Mouse (Mus musculus) liver, embryonic 16.5 days (tissue): ENCODE measurements around the gene Dnah2. TPM values are rescaled to one million over a fixed set of nuclear protein-coding genes. Genes with fewer than 3 reads are reported as not detected.

ENCODE experiments used
- ATAC-seq: fragments of 200-750 bp; cut with Nextera tagmentation; 2 replicates; pipeline ENCODE4 v1.8.0; 2017; ENCODE audit warnings: low read depth, mild to moderate bottlenecking, moderate number of reproducible peaks, moderate library complexity
- H3K27ac ChIP-seq: fragments of 300-500 bp; sonication (generic); 2 replicates; pipeline ENCODE4 v1.5.1; 2014; ENCODE audit warnings: mild to moderate bottlenecking, low read length
- H3K27me3 ChIP-seq: fragments of 300-500 bp; sonication (generic); 2 replicates; pipeline ENCODE4 v1.6.1; 2014; ENCODE audit warnings: low read depth, low read length, mixed read lengths; ENCODE audit not compliant: control insufficient read depth, insufficient read depth
- H3K36me3 ChIP-seq: fragments of 300-500 bp; sonication (generic); 2 replicates; pipeline ENCODE4 v1.6.1; 2014; ENCODE audit warnings: mild to moderate bottlenecking; ENCODE audit not compliant: control insufficient read depth, insufficient read depth
- H3K4me1 ChIP-seq: fragments of 300-500 bp; sonication (generic); 2 replicates; pipeline ENCODE4 v1.6.1; 2014; ENCODE audit warnings: low read depth, low read length, mixed read lengths; ENCODE audit not compliant: control insufficient read depth
- H3K4me2 ChIP-seq: fragments of 300-500 bp; sonication (generic); 2 replicates; pipeline ENCODE4 v1.6.1; 2014; ENCODE audit warnings: low read depth, low read length, mixed read lengths
- H3K4me3 ChIP-seq: fragments of 300-500 bp; sonication (generic); 2 replicates; pipeline ENCODE4 v1.5.1; 2014; ENCODE audit warnings: low read depth, mild to moderate bottlenecking, low read length
- H3K9ac ChIP-seq: fragments of 300-500 bp; sonication (generic); 2 replicates; pipeline ENCODE4 v1.6.1; 2014; ENCODE audit warnings: low read depth, low read length
- H3K9me3 ChIP-seq: fragments of 300-500 bp; sonication (generic); replicated peaks from 2 replicates; pipeline ENCODE4 v1.6.1; 2016; ENCODE audit warnings: low read length; ENCODE audit not compliant: control insufficient read depth
- WGBS: fragments of 180-500 bp; shearing (Covaris S2); extraction: QIAGEN DNeasy Blood & Tissue Kit; methylation state at CpG from one replicate; pipeline ENCODE4 v1.1.7; 2014; ENCODE audit not compliant: insufficient replicate concordance; 5-methylcytosine and 5-hydroxymethylcytosine counted together
- polyA plus RNA-seq: library from polyadenylated mRNA; unstranded; fragments of >200 nt; fragmentation: Nextera tagmentation; extraction: Ambion mirVana; gene quantifications from 2 replicates; pipeline ENCODE4 v1.2.1, GENCODE M21; 2015

Dnah2 gene
- polyA plus RNA-seq, 1 experiment from 2014 or later, result 0.09 TPM

DNA sequence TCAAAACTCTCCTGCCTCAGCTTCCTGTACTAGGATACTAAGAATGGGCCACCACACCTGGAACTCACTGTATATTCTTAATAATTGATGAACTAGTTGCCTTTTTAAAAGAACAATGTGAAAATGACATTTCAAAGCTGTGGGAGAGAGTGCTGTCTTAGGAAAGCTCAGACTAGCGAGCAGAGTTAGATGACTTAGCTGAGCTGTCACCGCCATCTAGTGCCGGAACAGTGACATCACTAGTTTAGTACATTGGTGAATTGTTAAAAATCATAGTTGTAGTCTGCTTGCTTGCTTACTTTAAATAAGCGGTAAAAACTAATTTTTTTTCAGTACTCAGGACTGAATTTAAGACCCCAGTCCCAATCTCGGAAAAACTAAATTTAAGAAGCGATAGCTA, 35.1 kb downstream of the Dnah2 start:
- Histone ChIP-seq H3K4me2 (no peak overlapping the region), H3K4me3 (no peak overlapping the region), H3K27me3 (no peaks in the 10 kb centered on the region), H3K36me3 (no peaks in the 10 kb centered on the region), H3K27ac (no peak overlapping the region), H3K9me3 (no peaks in the 10 kb centered on the region), H3K9ac (no peak overlapping the region), H3K4me1 (peaks cover 24% of the 10 kb centered on the region)
- ATAC-seq, result no peak
- WGBS, result 5% methylated on average over 6 of the region's 6 CpGs

DNA sequence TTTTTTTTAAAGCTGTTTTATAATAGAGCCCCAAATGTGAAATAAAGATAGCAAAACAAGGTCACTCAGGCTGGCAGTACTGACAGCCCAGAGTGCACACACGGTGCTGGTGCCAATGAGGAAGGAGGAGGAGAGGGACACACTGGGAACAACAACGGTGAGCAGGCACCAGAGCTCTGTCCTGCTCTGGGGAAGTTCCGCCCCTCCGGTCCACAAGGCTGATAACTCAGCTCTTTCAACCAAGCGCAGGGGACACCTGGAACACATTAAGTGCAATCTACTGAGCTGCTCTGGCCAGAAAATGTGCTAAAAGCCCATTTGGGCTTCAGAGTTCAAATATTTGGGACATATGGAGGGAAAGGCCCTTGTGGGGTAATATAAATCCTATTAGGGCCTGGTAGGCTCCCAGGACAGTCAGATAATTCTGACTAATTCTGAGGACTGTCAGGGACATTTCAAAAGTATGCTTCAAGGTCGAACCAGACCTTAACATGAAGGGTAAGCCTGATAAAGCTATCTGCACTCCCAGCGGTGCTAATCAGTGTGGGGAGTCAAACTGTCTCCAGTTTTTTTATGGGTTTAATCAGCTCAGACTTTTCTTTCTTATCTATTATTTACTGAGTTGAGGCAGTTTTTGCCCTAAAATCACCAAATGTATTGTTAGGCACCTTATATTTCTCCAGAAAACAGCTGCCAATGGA, 38.0 kb downstream of the Dnah2 start:
- H3K36me3 ChIP-seq, result no peaks in the 10 kb centered on the region
- no peak overlapping the region for H3K4me3 ChIP-seq
- whole genome bisulfite sequencing, result 10% methylated on average over 7 of the region's 7 CpGs
- H3K9ac ChIP-seq, result peak overlapping the region; percentile 14; the same call in 1 of the 2 replicates
- H3K4me2 ChIP-seq, result peak overlapping the region; percentile 43
- no peaks in the 10 kb centered on the region for H3K9me3 ChIP-seq
- H3K27me3 ChIP-seq, result no peaks in the 10 kb centered on the region
- H3K27ac ChIP-seq, result peak overlapping the region; percentile 73
- peak; percentile 81 for ATAC-seq
- peaks cover 24% of the 10 kb centered on the region for H3K4me1 ChIP-seq

DNA sequence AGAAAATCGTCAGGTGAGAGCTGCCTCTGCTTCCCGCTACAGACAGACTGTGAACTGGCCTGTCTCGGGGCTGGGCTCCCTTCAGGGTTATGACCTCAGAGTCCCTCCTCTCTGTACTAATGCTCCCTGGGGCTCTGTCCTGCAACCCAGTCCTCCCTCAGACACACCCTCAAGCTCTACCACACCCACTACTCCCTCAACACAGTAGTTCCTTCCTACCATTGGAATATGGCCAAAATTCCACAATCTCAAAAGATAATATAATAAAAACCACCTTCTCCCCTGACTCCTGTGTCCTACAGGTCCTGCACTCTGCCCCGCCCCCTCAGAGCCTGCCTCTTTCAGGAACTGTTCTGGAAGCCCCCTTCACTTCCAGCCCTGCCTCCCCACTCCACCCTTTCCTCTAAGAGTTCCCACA, 45.0 kb downstream of the Dnah2 start:
- 37% methylated on average over 4 of the region's 4 CpGs for WGBS
- Histone ChIP-seq H3K4me1 (peaks cover 8% of the 10 kb centered on the region), H3K9ac (no peak overlapping the region), H3K4me3 (no peak overlapping the region), H3K9me3 (no peaks in the 10 kb centered on the region), H3K27me3 (no peaks in the 10 kb centered on the region), H3K27ac (no peak overlapping the region), H3K4me2 (no peak overlapping the region), H3K36me3 (no peaks in the 10 kb centered on the region)
- no peak for ATAC-seq

DNA sequence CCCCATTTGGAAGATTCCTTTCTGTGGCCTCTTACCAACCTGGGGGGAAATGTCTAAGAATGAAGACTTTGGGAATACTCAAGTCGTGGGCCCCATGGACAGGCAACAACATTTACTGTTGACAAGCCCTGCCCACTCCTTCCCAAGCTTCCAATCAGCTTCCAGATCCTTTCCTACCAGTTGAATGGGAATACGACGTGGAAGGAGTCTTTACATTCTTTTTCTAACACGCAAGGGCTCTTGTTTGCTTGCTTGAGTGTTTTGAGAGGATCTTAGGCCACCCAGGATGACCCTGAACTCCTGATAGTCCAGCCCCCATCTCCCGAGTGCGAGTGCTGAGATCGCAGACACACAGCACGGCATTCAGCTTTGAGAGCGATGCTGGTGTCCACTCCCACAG, 47.4 kb downstream of the Dnah2 start:
- H3K4me2 ChIP-seq, result no peak overlapping the region
- H3K9me3 ChIP-seq, result no peaks in the 10 kb centered on the region
- no peak overlapping the region for H3K27ac ChIP-seq
- WGBS, result 60% methylated on average over 9 of the region's 9 CpGs
- H3K4me3 ChIP-seq, result no peak overlapping the region
- H3K4me1 ChIP-seq, result peaks cover 8% of the 10 kb centered on the region
- no peak for ATAC-seq
- H3K27me3 ChIP-seq, result no peaks in the 10 kb centered on the region
- no peaks in the 10 kb centered on the region for H3K36me3 ChIP-seq
- H3K9ac ChIP-seq, result no peak overlapping the region

DNA sequence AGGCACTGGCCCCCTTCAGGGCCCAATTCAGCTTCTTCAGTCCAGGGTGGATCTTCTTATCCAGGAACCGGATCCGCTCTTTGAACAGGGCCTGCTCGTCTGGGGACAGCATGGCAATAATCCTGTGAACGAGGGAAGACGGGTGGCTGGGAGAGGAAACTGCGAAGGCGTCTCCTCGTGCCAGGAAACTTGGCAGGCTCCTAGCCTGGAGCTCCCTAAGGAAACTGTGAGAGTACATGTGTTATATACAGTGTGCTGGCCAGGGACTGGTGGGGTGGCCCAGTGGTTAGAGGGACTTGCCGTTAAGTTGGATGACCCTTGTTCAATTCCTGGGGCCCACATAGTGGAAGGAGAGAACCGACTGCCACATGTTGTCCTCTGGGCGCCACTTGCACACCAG, 49.8 kb downstream of the Dnah2 start:
- H3K4me3 ChIP-seq, result no peak overlapping the region
- no peak overlapping the region for H3K4me2 ChIP-seq
- H3K27ac ChIP-seq, result no peak overlapping the region
- WGBS, result 81% methylated on average over 11 of the region's 11 CpGs
- no peaks in the 10 kb centered on the region for H3K27me3 ChIP-seq
- H3K36me3 ChIP-seq, result no peaks in the 10 kb centered on the region
- no peak overlapping the region for H3K9ac ChIP-seq
- no peak for ATAC-seq
- H3K9me3 ChIP-seq, result no peaks in the 10 kb centered on the region
- H3K4me1 ChIP-seq, result peaks cover 8% of the 10 kb centered on the region

DNA sequence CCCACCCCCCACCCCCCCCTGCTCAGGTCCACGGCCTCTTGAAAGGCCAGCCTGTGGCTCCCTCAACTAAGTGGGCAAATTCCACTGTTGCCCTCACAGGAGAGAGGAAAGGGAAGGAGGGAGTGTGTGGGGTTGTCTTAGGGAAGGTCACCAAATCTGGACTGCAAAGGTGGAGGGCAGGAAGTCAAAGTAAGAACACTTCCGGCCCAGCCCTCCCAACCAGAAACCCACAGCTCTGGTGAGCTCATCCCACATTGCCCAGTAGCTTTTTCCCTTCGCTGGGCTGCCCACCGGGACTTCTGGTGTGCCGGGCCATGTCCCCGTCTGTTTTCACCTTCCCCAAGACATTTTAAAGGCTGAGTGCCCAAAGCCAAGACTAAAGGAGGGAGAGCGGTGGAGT, 57.2 kb downstream of the Dnah2 start:
- no peak overlapping the region for H3K27ac ChIP-seq
- H3K36me3 ChIP-seq, result no peaks in the 10 kb centered on the region
- no peak overlapping the region for H3K4me3 ChIP-seq
- no peaks in the 10 kb centered on the region for H3K27me3 ChIP-seq
- H3K9me3 ChIP-seq, result no peaks in the 10 kb centered on the region; the same call in 1 of the 2 replicates
- no peak overlapping the region for H3K9ac ChIP-seq
- ATAC-seq, result no peak
- no peaks in the 10 kb centered on the region for H3K4me1 ChIP-seq
- H3K4me2 ChIP-seq, result no peak overlapping the region
- 39% methylated on average over 7 of the region's 7 CpGs for WGBS

DNA sequence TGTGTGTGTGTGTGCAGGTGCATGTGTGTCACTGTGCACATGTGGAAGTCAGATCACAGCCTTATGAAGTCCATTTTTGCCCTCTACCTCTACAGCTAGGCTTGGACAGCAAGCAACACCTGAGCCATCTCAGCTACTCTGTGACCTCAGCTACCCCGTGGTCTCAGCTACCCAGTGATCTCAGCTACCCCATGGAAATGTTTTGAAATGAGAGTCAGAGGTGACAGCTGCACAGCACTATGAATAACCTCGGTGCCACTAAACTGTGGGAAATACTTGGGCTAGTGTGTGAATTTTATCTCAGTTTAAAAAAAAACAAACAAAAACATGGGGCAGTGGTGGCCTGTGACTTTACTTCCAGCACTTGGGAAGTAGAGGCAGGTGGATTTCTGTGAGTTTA, 58.0 kb downstream of the Dnah2 start:
- no peaks in the 10 kb centered on the region for H3K36me3 ChIP-seq
- no peak overlapping the region for H3K27ac ChIP-seq
- ATAC-seq, result no peak
- H3K4me2 ChIP-seq, result no peak overlapping the region
- no peak overlapping the region for H3K4me3 ChIP-seq
- no peaks in the 10 kb centered on the region for H3K27me3 ChIP-seq
- H3K4me1 ChIP-seq, result no peaks in the 10 kb centered on the region
- WGBS, result 52% methylated on average over 2 of the region's 2 CpGs
- no peak overlapping the region for H3K9ac ChIP-seq
- no peaks in the 10 kb centered on the region; the same call in 1 of the 2 replicates for H3K9me3 ChIP-seq

DNA sequence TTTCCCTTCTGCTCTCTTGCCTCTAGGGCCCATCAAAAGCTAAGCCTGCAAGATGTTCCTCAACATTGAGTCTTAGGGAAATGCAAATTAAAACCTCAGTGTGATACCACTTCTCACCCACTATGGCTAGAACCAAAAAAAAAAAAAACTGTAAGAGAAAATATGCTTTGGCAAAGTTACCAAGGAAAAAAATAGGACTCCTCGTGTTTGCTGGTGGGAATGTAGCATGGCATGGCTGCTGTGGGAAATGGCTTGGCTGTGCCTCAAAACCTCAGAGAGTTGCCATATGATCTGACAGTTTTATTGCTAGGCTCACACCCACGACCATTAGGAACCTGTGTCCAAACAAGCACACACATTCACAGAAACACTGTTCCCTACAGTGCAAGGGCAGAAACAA, 61.4 kb downstream of the Dnah2 start:
- no peak for ATAC-seq
- WGBS, result 60% methylated on average over 2 of the region's 2 CpGs

DNA sequence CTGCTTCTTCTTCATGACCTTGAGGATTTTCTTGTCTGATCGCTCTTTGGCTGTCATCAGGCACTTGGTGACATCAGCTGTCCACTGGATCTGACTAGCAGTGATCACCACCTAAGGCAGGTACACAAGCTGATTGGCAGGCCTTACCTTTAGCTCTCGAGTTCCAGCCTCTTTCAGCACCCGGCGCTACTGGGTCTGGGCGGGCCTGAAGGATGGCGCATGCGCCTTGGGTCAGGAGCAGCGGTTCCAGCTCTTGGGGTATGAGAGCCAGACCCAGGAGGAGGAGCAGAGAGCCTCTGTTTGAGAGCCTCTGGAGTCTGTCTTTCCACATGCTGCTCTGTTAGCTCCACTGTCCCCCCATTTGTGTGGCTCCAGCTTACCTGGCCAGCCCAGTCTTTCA, 71.3 kb downstream of the Dnah2 start:
- no peak overlapping the region for H3K27ac ChIP-seq
- H3K4me1 ChIP-seq, result peaks cover 3% of the 10 kb centered on the region
- no peak overlapping the region for H3K4me3 ChIP-seq
- H3K9ac ChIP-seq, result no peak overlapping the region
- no peaks in the 10 kb centered on the region for H3K36me3 ChIP-seq
- WGBS, result 74% methylated on average over 8 of the region's 8 CpGs
- H3K9me3 ChIP-seq, result no peaks in the 10 kb centered on the region
- no peak for ATAC-seq
- H3K27me3 ChIP-seq, result no peaks in the 10 kb centered on the region
- no peak overlapping the region for H3K4me2 ChIP-seq

More for the DNA sequence above, 61.4 kb downstream of the Dnah2 start:
- Histone ChIP-seq H3K9me3 (no peaks in the 10 kb centered on the region; the same call in 1 of the 2 replicates), H3K36me3 (no peaks in the 10 kb centered on the region), H3K4me3 (no peak overlapping the region), H3K9ac (no peak overlapping the region), H3K27me3 (no peaks in the 10 kb centered on the region), H3K27ac (no peak overlapping the region), H3K4me1 (no peaks in the 10 kb centered on the region), H3K4me2 (no peak overlapping the region)
